Mouse (Mus musculus) mouse trophoblast stem cell (cell line): ENCODE results near the gene Entpd5.
"Not testable (repeated sequence)": the region's sequence is repeated elsewhere in the genome, so short reads cannot be mapped to it uniquely, and the experiment has no call there.

ENCODE experiments used
- in situ Hi-C, 2 experiments: fragments of 300-500 bp; cut with MseI, MboI; formaldehyde crosslinking; loops; 2 replicates in 1 of 2; 3 replicates in 1 of 2; pipeline ENCODE4 v1.15.1; 2025

Entpd5 gene

DNA sequence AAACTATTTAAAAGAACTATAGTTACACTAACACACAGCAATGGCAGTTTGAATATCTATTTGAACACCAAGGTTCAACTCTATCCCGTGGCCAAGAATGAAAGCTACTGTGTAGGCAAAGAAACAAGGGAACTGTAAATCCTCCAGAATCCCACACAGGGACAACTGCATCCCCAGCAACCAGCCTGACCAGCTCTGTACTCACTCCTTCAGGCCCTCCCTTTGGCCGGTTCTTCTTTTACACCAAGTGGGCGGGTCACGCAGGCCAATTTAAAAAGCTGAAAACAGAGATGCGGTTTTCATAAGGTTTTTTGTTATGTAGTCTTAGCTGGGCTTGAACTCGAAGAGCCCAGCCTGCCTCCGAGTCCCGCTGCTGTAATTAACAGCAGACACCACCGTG, 9.7 kb downstream of the Entpd5 start:
- in situ Hi-C loops = no loop called here

DNA sequence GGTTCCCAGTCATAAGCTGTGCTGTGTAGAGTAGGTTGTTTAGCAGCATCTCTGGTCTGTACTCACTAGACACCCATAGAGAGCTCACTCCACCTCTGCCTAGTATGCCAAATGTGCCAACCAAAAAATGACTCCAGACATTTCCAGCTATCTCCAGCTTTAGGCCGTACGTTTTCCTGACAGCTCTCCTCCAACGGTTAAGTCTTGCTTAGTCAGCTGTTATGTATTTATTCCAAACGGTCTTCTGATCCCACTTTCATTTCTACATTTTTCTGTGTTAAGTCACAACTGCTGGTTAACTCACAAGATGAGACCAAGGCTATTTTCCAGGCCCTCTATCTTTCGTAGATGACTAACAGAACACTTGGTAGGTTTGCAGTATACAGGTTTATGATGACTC, 10.2 kb downstream of the Entpd5 start:
- in situ Hi-C loops = no loop called here

DNA sequence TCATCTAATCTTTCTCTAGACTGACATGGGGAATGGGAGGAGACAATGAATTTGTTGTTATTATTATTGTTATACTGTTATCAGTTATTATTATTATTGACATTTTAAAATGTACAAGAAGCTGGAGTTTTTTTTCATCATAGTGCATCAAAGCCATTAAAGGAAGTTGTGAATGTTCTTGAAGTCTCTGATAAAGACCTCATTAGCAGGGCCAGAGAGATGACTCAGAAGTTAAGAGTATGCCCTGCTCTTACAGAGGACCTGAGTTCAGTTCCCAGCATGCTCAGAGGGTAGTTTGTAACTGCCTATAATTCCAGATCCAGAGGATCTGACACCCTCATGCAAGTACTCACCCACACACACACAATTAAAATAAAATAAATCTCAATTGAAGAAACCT, 11.1 kb downstream of the Entpd5 start:
- in situ Hi-C loops = no loop called here

DNA sequence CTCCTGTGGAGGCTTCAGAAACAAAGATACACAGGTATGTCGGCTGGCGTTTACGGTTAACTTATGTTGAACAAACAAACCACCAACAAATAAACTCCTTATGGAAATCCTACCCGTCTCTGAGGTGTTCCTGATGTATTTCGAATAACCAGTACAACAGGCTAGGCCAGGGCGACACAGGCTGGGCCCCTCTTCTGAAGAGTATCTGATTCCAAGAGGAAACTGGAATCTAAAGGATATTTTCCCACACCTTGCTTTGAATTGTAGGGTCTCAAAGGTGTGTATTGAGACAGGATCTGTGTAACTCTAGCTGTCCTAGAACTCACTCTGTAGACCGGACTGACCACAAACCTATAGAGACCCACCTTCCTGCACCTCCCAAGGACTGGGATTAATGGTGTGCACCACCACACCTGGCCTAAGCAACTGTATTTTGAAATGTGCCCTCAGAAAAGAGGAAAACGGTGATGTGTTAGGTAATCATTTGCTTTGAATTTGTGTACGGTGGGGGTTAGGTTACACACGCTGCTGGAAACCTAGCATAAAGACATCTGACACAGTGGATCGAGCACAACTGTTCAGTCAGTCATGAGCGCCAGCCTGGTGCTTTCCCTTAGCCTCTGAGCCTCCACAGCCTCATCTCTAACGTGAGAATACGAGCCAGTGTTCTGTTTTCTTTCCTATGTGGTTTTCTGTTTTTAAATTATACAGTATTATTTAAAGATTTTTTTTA, 11.7 kb downstream of the Entpd5 start:
- in situ Hi-C loops = no loop called here

DNA sequence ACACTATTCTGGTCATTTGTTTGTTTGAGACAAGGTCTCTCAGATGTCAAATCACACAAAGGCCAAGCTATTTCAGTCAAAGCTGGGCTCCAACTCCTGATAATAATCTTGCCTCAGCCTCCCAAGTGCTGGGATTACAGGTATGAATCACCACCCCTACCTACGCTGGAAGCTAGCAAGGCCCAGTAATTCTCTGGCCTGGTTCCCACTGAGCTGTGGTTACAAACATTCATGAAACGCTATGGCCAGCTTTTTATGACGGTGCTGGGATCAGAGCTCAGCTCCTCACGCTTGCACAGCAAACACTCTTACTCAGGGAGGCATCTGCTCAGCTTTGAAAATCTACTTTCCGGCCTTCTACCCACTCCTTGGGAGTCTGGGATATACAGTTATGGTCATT, 15.0 kb downstream of the Entpd5 start:
- in situ Hi-C loops = no loop called here

DNA sequence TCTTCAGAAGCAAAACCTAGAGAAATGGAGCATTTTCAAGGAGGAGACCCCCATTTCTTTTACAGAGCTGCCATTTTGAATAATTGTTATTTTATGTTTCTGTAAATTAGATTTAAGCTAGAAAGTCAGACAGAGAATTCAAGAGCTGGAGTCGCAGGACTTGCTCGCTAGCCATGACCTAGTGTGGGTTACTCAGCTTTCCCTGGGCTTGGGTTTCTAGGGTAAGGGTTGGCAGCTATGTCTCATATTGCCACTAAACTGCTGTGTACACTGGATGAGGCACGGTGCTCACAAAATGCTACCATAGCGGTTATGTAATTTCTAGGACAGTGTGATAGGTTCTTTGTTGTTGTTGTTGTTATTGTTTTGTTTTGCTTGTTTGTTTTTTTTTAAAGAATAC, 16.1 kb downstream of the Entpd5 start:
- in situ Hi-C loops = no loop called here

DNA sequence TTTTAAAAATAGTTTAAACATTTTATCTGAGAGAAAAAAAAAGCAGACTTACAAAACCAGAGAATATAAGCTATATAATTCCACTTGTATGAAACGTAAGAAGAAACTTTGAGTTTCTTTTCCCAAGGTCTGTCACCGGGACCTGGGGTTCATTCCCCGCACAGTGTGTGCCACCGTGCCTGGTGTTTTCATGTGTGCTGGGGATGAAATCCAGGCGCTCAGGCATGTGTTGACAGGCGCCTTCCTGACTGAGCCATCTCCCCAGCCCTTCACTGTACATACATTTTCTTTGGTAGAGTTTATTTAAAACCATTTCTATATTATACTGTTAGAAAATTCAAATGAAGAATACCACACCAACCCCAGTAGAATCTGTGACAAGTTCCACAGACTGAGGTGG, 18.5 kb downstream of the Entpd5 start:
- in situ Hi-C loops = no loop called here

DNA sequence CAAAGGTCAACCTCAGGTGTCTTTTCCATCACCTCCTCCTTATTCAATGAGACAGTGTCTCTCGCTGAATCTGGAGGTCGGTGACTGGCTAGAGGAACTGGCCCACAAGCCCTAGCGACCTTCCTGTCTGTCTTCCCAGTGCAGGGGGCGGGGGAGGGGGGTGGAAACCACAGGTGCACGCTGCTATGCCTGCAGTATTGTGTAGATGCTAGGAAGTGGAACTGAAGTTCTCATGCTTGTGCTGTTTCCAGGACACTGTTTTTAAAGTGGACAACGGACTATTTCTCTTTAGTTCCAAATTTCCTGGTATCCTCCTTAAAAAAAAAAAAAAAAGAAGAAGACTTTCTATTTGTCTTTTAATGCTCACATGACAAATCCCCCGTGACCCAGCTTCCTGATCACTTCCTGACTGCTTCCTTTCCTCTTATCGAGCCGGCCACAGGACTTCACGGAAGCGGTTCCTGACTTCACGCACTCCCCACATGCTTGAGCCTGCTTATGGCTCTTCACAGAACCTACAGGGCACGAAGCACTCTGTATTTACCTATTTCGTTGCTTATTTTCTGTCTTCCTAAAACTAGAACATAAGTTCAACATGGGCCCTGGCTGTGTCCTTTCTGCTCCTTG, 19.9 kb downstream of the Entpd5 start:
- in situ Hi-C loops = no loop called here

DNA sequence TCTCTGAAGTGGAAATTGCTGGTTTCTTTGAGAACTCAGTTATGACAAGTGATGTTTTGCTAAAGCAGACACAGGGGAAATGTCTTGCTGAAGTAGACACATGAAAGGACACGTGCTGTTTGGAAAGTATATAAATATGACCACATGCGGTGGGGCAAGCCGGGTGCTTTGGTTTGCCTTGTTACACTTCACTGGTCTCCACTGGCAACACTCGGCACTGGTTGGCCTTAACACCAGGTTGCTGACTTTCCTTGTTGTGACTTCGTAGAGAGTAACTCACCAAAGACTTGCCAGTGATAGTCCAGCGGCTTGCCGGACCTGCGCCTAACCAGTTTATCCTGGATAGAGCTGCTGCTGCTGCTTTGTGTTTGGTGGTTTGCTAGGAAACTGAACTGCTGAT, 20.7 kb downstream of the Entpd5 start:
- in situ Hi-C loops = no loop called here

DNA sequence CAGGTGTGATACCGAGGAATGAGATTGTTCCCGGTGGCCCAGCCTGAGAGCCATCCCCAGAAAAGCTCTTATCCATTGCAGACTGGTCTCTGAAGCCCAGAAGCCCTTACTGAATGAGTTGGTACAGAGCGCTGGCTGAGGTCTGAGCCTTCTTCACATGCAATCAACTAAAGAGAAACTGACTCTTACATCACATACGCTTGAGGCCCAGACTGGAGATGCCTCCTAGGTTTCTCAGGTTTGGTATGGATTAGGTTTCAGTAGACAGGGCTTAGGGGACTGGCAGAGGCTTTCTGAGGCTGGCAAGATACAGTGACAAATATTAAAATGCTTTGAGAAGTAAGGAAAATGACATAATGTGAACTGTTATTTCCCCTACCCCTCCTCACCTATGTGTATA, 23.4 kb downstream of the Entpd5 start:
- in situ Hi-C loops = no loop called here

DNA sequence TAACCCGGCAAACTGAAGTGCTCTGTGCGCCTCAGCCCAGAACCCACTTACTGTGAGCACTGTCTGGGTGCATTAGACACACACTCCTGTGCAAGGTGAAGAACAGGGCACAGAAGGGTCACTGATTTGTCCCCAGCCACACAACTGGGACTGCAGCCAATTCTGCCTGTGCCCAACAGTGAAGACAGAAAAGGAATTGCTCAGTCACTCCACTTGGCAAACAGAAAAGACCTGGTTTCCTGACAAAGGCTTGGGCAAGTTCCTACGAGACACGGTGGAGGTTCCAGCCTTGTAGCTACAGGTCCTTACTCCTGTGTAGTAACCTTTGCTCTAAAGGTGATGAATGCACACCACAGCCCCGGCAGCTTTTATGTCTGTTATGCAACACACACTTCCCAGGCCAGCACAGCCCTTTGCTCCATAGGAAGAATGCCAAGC, 24.2 kb downstream of the Entpd5 start:
- in situ Hi-C loops = no loop called here

DNA sequence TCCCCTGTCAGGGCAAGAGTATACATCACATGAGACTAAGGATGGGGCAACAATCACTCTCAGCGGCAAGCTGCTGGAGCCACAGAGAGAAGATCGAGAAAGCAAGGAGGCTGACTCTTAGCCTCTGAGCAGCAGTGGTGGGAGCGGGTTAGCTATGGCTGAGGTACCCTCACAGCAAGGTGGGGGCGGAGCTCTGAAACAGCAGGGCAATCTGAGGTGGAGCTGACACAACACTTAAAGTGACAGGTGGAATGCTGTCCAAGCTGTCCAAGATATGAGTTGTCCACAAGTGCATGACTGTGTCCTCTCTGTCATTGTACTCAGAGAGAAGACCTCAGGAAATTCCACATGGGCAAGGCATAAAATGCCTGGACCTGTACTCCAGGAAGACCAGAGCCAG, 26.5 kb downstream of the Entpd5 start:
- in situ Hi-C loops = no loop called here

DNA sequence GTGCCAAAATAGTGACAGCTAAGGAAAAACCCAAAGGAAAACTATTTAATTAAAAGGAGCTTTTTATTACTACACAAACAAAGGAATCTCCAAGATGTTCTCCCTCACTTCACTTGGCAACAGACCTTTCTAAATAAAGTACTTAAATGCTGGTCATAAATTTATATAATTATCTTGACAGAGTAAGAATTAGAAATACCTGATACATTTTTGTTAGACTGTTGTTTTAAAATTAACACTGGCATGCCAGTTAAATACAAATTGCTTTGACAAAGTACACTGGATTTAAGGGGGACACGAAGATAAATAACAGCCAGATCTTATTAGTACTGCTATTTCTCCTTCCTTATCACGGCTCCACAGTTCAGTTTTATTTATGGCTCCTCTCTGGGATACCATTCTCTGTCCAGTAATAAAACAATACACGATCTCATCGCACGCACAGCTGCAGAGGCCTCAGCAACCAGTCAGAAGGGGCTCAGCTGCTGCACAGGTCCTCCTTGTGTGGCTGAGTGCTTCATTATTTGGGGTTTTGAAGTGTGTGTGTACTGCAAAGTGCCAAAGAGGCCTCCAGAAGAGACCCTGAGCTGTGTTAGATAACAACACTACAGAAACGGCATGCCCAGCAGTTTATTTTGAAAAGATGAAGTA, 34.9 kb downstream of the Entpd5 start:
- in situ Hi-C loops = no loop called here

DNA sequence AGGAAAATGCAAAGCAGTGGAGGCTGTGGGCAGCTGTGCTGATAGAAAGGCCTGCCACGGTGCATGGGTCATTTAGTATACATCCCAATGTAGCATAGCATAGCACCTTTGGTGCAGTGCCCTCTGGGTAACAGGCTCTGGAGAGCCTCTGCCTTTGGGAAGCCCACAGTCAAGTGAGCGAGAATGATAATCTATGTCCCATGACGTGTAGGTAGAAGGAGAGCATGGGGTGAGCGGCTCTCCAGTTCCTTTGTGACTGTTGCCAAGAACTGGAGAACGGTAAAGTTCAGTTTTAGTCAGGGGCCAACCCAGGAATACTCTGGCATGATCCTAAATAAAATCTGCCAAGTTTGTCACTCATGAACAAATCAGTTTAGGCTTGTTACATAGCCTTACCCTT, 37.2 kb downstream of the Entpd5 start:
- in situ Hi-C loops = no loop called here

DNA sequence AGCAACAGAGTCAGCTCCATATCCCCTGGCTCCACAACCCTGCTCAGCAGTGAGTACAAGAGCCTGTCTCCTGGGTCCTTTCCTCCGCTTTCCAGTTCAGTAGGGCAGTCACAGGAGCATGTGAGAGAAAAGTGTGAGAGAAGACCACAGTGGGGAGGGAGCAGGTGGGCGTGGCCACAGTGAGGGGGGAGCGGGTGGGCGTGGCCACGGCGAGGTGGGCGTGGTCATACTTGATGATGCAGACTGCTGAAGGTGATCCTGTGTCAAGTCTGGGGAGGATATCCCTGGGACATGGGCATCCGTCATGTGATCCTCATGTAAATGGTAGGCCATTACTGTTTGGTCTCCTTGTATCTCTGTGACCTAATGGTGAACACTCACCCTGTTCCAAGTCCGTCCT, 41.9 kb downstream of the Entpd5 start:
- in situ Hi-C loops = no loop called here

DNA sequence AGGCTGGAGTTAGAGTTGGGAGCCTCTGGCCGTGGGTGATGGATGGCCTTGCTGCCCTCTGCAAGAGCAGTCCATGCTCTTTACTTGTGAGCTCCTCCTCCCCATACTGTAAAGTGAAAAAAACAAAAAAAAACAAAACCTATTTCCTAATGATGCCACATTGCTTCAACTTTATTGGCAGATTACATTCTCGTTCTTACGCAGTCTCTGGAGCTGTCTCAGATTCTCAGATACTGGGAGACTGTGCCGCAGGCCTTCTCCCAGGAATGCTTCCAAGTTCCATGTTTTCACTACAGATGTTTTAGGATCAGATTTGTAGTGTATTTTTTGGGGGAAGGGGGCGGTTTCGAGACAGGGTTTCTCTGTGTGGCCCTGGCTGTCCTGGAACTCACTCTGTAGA, 43.7 kb downstream of the Entpd5 start:
- in situ Hi-C loops = no loop called here

DNA sequence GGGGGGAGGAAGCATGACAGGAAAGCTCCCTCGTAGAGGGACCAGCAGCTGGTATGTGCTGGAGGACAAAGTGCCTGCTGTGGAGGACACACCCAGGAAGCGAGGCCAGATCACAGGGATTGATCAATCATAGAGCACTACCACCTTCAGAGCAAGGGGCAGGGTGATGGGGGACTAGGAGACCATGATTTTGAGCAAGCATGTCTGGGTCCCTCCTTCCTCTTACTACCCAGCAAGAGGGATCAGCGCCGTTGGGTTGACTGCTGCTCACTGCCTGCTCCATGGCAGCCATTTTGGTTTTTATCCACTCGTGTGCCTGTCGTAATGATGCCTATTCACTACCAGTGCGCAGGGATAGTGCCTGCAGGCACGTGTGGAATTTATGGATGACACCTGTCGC, 44.5 kb downstream of the Entpd5 start:
- in situ Hi-C loops = no loop called here

DNA sequence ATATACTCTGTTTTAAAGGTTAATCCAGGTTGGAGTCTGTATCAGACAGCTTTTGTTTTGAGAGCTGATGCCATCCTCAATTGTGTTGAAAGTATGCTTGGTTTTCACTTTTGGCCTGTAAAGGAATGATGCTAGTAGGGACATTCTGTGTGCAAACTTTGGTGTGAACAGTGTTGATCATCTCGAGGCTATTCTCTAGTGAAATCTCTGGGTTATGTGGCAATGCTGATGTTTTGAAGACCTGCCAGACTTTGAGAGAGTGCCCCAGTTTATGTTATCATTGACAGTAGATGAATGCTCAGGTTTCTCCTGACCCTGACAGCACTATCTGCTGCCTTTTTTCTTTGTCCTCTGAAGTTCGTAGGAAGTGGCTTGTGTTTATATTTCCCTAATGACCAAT, 46.0 kb downstream of the Entpd5 start:
- in situ Hi-C loops = no loop called here

DNA sequence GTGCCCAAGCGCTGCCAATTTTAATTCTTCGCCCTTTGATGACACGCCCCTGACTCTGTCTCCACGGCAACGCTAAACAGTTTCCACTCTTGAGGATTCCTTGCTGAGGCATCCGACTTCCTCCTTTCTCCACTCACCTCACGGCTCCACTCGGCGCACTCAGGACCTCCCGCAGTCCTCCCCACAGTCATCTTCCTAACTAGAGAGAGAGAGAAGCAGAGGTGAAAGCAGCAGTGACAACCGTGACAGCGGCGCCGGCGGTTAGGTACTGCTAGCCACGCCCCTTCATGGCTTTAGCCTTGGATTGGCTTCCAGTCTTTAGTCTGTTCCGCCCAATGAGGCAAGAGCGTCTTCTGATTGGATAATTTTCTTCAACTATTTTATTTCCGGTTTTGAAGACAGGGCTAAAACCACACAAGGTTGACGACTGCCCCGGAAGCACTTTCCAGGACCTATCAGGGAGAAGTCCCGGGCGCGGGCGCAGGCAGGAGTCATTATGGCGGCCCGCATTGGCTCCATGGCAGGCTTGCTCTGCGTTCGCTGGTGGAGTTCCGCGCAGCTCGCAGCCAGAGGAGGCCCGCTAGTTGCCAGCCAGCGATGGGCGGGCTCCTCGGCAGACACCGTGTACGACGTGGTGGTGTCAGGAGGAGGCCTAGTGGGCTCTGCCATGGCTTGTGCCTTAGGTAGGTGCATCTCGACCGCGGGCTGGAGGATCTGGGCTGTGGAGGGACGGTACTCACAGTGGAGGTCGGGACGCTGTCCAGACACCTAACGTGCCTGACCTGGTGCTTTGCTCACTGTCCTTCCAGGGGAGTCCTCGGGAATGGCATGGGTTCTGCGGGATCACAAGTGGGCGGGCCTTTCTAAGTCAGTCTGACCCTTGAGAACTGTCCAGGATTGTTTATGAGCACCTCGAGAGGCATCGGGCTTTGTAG, 47.0 kb downstream of the Entpd5 start, which contains the start of the genes Coq6 and Fam161b:
TSS of gene Coq6 (plus strand) at position 103 of the 935 bp plus-strand sequence.
TSS of gene Fam161b (minus strand) at position 279 of the 935 bp plus-strand sequence.
- in situ Hi-C loops = no loop called here

DNA sequence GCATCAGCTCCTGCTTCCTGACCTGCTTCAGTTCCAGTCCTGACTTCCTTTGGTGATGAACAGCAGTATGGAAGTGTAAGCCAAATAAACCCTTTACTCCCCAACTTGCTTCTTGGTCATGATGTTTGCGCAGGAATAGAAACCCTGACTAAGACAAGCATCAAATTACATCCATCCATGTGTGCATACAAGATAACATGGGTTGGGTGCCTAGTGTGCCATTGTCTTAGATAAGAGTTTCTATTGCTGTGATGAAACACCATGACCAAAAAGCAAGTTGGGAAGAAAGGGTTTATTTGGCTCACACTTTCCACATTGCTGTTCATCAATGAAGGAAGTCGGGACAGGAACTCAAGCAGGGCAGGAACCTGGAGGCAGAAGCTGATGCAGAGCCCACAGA, 50.1 kb downstream of the Entpd5 start:
- in situ Hi-C loops = not testable (repeated sequence)

DNA sequence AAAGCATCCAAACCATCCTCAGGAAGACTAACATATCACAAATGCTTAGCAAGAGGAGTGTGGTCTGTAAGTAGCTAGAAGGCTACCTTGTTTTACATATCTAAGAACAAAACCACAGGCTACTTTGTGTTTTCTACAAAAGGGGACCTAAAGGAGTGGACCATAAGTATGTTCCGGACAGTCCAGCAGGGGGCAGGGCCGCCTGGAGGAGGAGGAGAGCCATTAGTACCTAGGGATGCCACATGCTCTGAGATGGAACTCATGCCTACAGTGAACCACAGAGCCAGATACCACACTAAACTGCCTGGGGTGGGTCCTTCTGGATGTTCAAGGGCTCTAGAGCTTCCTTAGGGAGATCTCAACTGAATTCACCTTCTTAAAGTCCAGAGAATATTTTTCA, 61.6 kb downstream of the Entpd5 start:
- in situ Hi-C loops = no loop called here
